Mouse (Mus musculus) Patski (cell line): ENCODE results near the gene Phf5a. TPM values are rescaled to one million over a fixed set of nuclear protein-coding genes. Genes with fewer than 3 reads are reported as not detected.

Experiments used
- ATAC-seq: fragments of 100-300 bp; one replicate; pipeline ENCODE4 v1.8.0; 2021
- CTCF ChIA-PET: fragments of 350-600 bp; sonication (Branson Sonifier 250); formaldehyde crosslinking; loops from one replicate; lab custom pipeline; 2022; ENCODE audit warnings: inconsistent platforms; lab: Charles Lee
- POLR2A ChIA-PET: fragments of 350-600 bp; sonication (Branson Sonifier 250); formaldehyde crosslinking; loops from one replicate; lab custom pipeline; 2022; ENCODE audit warnings: antibody characterized with exemption, inconsistent platforms; lab: Charles Lee
- DNase-seq: peaks from one replicate; pipeline ENCODE4 v3.0.0-alpha.2; 2011; ENCODE audit warnings: low read depth, low spot score
- H3K27me3 ChIP-seq: fragments of 371-371 bp; one replicate; pipeline ENCODE4 v1.5.1; 2021
- CTCF ChIP-seq: fragments of 100-300 bp; IDR thresholded peaks from one replicate; pipeline ENCODE4 v1.5.1; 2021
- in situ Hi-C: fragments of 300-500 bp; cut with MboI; formaldehyde crosslinking; loops from 3 replicates; pipeline ENCODE4 v1.11.1; 2018; ENCODE audit warnings: low pct_unique_long_range_greater_than_20kb, mixed read lengths
- polyA plus RNA-seq: library from polyadenylated mRNA; unstranded; gene quantifications from one replicate; pipeline ENCODE4 v1.2.3, GENCODE M21; 2021

Gene Phf5a
- polyA plus RNA-seq, 1 experiment from 2014 or later = 68.2 TPM

DNA sequence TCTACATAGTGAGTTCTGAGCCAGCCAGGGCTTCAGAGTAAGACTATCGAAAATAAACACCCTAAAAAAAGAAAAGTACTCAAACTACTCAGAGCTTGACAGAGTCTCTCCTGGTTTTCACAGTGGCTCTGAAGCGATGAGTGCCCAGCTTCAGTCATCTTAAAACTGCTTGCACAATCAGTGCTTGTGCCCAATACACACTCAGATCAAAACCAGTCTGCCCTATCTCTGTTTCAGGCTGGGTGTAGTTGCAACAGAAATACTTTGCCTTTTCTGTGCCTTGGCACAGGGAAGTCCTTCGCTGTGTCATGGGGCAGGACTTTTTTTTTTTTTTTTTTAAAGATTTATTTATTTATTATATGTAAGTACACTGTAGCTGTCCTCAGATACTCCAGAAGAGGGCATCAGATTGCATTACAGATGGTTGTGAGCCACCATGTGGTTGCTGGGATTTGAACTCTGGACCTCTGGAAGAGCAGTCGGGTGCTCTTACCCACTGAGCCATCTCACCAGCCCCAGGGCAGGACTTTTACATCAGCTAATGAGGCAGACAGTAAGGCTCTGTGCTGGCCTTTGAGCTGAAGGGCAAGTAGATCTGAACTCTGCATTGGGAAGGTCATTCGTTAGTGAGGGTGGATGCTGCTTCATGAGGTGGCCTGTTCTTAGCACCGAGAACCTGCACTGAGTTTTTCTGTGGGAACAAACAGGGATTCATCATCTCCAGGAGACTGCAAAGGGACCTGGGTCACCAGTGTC, 15.3 kb upstream of the Phf5a start:
- ATAC-seq (no peak), DNase-seq (no peak)
- no peaks in the 10 kb centered on the region for H3K27me3 ChIP-seq
- CTCF ChIA-PET = interaction anchor here (0.9 to 1.6 kb wide), 3 partner anchors 9 to 18 kb away, joined by 3 to 6 read pairs (median 6); no protein-coding TSS in a partner anchor
- TF ChIP-seq CTCF = no peak
- POLR2A ChIA-PET = no interaction called here
- in situ Hi-C loops = no loop called here

DNA sequence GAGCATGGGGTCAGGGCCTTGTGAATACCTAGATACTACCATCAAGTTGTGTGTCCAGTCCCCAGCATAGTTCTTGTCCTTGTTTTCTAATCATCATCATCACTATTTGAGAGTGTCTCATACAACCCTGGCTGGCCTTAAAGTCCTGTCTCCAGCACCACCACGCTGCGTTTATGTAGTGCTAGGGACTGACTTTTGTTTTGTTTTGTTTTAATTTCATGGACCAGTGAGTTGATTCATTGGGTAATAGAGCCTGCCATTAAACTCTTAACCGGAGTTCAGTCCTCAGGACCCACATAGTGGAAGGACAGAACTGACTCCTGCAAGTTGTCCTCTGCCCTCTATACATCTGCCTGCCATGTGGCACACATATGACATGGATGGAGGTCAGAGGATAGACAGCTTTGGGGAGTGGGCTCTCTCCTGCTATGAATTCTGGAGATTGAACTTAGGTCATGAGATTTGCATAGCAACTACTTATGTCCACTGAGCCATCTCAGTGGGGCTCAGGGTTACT, 13.8 kb upstream of the Phf5a start:
- no peak for TF ChIP-seq CTCF
- ATAC-seq (no peak), DNase-seq (no peak)
- POLR2A ChIA-PET = interaction anchor here (0.9 kb wide), 1 partner anchor 27 kb away, joined by 3 read pairs; the partner anchor contains the start of gene Tob2
- CTCF ChIA-PET = interaction anchor here (0.9 to 1.6 kb wide), 2 partner anchors 10 to 19 kb away, joined by 3 to 6 read pairs; no protein-coding TSS in a partner anchor
- no peaks in the 10 kb centered on the region for H3K27me3 ChIP-seq
- in situ Hi-C loops = no loop called here

DNA sequence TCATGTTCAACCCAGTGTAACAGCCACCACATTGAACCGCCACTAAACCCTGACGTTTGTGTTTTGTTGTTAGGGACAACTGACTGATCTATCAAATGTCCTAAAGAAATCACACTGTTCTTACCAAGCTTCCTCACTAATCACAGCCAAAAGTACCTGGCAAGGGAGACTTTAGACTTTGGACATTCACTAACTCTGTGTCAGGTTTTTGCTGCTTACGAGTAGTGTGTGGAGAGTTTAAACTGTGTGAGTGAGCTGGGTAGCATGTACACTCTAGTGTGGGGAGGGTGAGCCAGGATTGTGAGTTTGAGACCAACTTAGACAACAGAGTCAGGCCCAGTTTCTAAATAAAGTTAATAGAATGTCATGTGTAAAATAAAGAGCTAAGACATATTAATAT, 10.6 kb upstream of the Phf5a start:
- DNase-seq (no peak), ATAC-seq (no peak)
- ChIA-PET POLR2A (interaction anchor here (1.8 kb wide), 1 partner anchor 9 kb away, joined by 4 read pairs; no protein-coding TSS in a partner anchor), CTCF (no interaction called here)
- H3K27me3 ChIP-seq = no peaks in the 10 kb centered on the region
- in situ Hi-C loops = no loop called here
- TF ChIP-seq CTCF = no peak

DNA sequence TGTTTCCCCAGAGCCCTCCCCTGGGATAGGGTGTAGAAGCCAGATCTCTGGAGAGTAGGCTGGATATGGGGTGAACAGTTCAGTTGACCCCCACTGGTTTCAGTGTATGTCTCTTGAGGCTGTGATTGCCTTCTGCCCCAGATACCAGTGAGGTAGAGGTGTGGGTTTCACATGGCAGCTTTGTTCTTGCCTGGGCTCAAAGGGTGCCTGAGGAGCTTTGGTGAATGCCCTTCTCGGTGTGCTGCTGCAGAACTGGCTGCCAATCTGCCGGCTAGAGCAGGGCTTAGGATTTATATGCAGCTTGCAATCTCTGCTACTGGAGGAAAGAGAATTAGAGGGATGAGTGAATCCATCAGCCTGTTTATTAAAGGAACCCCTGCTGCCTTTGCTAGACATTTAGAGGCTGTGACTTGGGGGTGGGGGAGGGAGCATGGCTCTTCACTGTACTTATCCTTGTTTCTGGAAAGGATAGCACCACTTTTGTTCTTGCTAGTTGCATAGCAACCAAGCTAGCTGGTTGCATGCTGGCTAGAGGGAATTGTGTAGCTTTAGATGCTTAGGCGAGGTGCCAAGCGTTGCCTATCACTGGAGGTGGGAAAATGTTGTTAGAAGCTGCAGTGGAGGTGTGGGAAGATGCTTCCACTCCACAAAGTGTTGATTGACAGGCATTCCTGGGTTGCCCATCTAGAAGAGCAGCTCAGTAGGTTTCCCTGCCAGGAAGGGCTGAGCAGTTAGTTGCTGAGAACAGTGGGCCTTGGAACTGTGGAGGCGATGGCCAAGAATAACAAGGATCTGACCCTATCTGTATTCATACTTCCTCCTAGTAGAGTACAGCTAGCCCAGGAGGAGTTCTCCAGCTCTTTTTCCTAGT, 8.1 kb upstream of the Phf5a start:
- POLR2A ChIA-PET = no interaction called here
- CTCF ChIA-PET = interaction anchor here (0.8 to 1.3 kb wide), 5 partner anchors 12 to 65 kb away, joined by 3 to 5 read pairs (median 3); no protein-coding TSS in a partner anchor
- in situ Hi-C loops = no loop called here
- ATAC-seq (no peak), DNase-seq (no peak)
- no peak for TF ChIP-seq CTCF
- H3K27me3 ChIP-seq = no peaks in the 10 kb centered on the region

DNA sequence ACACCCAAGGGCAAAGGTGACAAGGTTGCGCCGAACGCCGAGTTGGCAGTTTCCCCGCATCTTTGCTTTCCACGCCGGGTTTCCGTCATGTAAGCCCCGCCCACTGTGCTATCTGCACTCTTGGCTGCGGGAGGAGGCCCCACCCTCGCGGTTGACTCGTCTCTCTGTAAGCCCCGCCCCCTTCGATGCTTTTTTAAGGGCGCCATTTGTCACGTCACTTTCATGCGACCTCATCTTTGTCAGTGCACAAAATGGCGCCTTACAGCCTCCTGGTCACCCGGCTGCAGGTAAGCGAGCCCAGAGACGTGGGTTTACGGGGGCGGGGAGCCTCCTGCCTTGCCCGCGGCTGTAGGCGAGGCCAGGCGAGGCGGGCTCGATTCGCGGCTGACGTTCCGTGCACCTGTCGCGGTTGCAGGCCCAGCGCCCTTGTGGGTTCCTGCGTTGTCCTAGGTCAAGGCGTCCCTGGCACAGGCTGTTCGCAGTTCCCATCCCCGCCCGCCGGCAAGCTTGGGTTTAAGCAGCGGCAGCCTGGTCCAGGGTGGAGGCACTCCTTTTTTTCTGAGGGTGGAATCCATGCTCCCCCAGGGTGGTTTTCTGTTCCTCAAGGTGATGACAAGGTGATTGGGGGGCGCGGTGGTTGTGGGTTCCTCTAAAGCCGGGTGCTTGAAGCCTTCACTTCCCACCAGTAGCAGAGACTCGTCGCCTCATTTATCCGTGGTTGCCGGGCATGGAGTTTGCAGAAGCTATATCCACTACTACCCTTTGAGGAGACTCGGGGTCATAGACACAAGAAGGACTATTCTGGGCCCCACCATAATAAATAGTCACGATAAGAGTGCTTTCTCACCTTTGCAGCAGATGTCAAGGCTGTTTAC, 788 bp upstream of the Phf5a start, which contains the start of gene Aco2:
Aco2 (plus strand) TSS at position 48 of the 875 bp plus-strand sequence.
- no peaks in the 10 kb centered on the region for H3K27me3 ChIP-seq
- ATAC-seq (peak; percentile 63), DNase-seq (peak; percentile 90)
- TF ChIP-seq CTCF = no peak
- CTCF ChIA-PET = no interaction called here
- POLR2A ChIA-PET = interaction anchor here (0.8 to 2.4 kb wide), 3 partner anchors 10 to 31 kb away, joined by 3 to 8 read pairs (median 4); no protein-coding TSS in a partner anchor
- in situ Hi-C loops = no loop called here

DNA sequence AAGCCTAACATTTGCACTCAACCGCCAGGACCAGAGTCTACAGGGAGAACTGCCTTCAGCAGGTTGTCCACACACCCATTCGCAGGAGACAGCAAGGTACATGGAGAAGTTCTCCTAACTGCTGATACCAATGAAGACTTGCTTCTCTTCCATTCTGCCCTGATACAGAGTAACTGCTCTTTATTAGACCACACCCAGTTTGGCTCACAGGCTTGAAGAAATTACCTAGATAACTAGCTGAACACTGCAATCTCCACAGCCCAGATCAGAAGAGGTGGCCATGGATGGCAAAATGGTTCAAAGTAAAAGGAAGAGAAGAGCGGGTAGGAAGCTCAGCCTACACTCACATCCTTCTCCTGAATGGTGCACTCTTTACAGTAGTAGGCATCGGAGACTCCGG, 1.7 kb downstream of the Phf5a start:
- DNase-seq (no peak), ATAC-seq (no peak)
- H3K27me3 ChIP-seq = no peaks in the 10 kb centered on the region
- TF ChIP-seq CTCF = no peak
- in situ Hi-C loops = no loop called here
- CTCF ChIA-PET = interaction anchor here (1.2 kb wide), 1 partner anchor 32 kb away, joined by 4 read pairs; no protein-coding TSS in a partner anchor
- POLR2A ChIA-PET = interaction anchor here (0.5 kb wide), 1 partner anchor 25 kb away, joined by 6 read pairs; no protein-coding TSS in a partner anchor

DNA sequence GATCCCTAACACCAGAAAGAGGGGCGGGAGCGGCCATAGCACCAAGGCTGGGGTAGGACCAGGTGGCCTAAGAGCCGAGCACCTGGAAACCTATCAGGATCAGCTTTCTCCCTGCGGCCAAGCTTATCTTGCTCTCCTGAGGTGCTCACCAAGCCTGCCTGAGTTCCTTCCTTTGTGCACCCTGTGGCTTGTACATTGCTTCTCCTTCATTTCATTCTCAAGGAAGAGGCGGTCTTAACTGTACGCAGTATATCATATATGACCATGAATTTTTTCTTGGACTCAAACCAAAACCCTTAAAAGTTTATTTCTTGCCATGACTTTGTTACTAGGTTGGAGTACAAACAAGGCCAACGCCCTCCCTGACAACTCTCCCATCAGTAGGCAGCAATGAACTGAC, 7.5 kb downstream of the Phf5a start:
- ATAC-seq = no peak
- TF ChIP-seq CTCF = no peak
- CTCF ChIA-PET = no interaction called here
- in situ Hi-C loops = no loop called here
- POLR2A ChIA-PET = no interaction called here
- no peaks in the 10 kb centered on the region for H3K27me3 ChIP-seq
- no peak for DNase-seq

DNA sequence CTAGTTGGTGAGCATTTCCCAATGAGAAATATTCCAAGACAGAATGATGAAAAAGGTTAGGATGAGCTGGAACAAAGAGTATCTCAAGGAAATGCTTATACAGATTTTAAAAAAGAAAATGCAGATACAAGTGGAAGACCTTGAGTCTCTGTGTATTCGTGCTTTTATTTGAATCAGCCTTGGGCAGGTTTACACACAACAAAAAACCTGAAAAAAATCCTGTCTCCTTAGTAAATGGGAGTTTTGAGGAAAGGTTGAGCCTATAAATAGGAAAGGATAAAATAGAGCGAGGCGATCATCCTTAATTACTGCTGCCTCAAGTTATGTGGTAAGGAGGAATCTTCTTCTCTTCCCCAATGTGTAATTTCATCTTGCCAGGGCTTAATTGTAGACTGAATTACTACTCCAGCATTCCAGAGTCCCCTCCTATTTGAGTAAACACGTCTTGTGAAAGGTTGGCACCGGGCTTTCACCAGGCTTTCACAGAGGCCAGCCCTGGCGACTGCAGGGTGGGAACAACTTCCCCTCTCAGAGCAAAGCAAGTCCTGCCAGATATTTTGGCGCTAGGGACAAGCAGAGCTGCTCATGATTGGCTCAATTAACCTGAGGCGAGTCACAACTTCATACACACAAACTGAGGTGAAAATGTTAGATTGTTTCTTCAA, 11.1 kb downstream of the Phf5a start:
- in situ Hi-C loops = no loop called here
- DNase-seq (no peak), ATAC-seq (no peak)
- ChIA-PET POLR2A (interaction anchor here (2.4 kb wide), 1 partner anchor 11 kb away, joined by 8 read pairs; the partner anchor contains the start of genes Aco2 and Phf5a), CTCF (interaction anchor here (1.1 to 2.5 kb wide), 3 partner anchors 8 to 30 kb away, joined by 3 to 7 read pairs (median 4); no protein-coding TSS in a partner anchor)
- TF ChIP-seq CTCF = no peak
- no peaks in the 10 kb centered on the region for H3K27me3 ChIP-seq
